Comparison of ENCODE assay signal across 17 mouse cellular contexts in the genomic region with DNA sequence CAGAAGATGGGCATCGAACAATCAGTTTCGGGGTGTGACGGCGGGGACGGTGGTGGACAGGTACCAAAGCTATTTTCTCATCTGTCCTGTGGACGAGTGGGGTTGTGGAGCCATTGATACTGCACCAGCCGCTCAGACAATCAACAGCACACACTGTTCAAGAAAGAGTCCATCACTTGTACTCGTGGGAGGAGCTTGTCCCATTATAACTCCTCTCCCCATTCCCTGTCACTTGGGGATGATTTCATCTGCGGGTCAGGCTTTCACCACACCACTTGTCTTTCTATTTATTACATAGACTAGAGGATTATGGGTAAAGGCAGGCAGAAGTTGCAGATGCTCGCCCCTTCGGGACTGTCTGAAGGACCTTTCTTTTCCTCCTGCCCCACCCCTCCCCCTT. TPM values are rescaled to one million over a fixed set of nuclear protein-coding genes. Genes with fewer than 3 reads are reported as not detected.
"Had no signal": no experiment of that assay in that cellular context is flagged by ENCODE, and none has a peak within 500 bp of the region (broad histone marks: within the 10 kb centered on the region; RNA-seq: fewer than 3 reads in every experiment).

No protein-coding gene starts in this region.

- ATAC-seq: liver, embryonic 12.5 days had no signal

- H3K9me3 ChIP-seq: limb, embryonic 15.5 days; liver, embryonic 12.5 days; midbrain, embryonic 10.5 days; neural tube, embryonic 12.5 days had no signal

- DNase-seq: kidney, postnatal 25 days; lung, embryonic 14.5 days; lung, postnatal 10 days; lung, postnatal 4 days; midbrain, embryonic 14.5 days; right cerebral cortex, postnatal 4 days; spleen, adult 18-20 months; thymus, adult 18-20 months; thymus, postnatal 14 days had no signal

- H3K27me3 ChIP-seq: limb, embryonic 15.5 days; neural tube, embryonic 12.5 days had no signal

- H3K9ac ChIP-seq: limb, embryonic 15.5 days; liver, embryonic 12.5 days; lung, embryonic 14.5 days; neural tube, embryonic 12.5 days had no signal

- H3K4me1 ChIP-seq: limb, embryonic 15.5 days; liver, embryonic 12.5 days; neural tube, embryonic 12.5 days had no signal

- H3K4me2 ChIP-seq: limb, embryonic 15.5 days; liver, embryonic 12.5 days; neural tube, embryonic 12.5 days had no signal

- H3K36me3 ChIP-seq: limb, embryonic 15.5 days; liver, embryonic 12.5 days had no signal

- H3K4me3 ChIP-seq: left cerebral cortex, adult 2 months; limb, embryonic 15.5 days; liver, embryonic 12.5 days; midbrain, embryonic 10.5 days; neural tube, embryonic 12.5 days had no signal

- H3K27ac ChIP-seq: left cerebral cortex, adult 2 months; limb, embryonic 15.5 days; liver, embryonic 12.5 days; midbrain, embryonic 10.5 days; neural tube, embryonic 12.5 days had no signal

RNA-seq across cellular contexts. Expression of a gene that starts 11.6 kb away (rescaled TPM):
- total RNA-seq: megakaryocyte, adult 5-6 weeks; monocyte, adult 5-6 weeks; neutrophil, adult 5-6 weeks had no signal
